Mouse (Mus musculus): ENCODE results near the gene Pip5kl1.

GRCm38 (mm10) chr2:32602600-32603054 lies 28.0 kb downstream of the Pip5kl1 start:
- TF ChIP-seq CTCF (IDR thresholded peaks at IDR 0.05; ENCODE audit: control insufficient read depth, insufficient read depth, low read length) (peak; percentile 93), POLR2A (IDR thresholded peaks at IDR 0.05; ENCODE audit: borderline replicate concordance, control insufficient read depth, low read depth, low read length) (no peak)

All from bone marrow, adult 2 months (tissue).